Mouse (Mus musculus) naive thymus-derived CD4-positive, alpha-beta T cell, adult 2 months (primary cell): ENCODE data around the gene Gsdma.
A peak's percentile ranks its signal among the peaks of the same experiment; 100 is the strongest.

Source experiments
- DNase-seq: peaks from one replicate; pipeline ENCODE4 v3.0.0-alpha.2; 2011; ENCODE audit warnings: low read depth

The Gsdma gene

GRCm38 (mm10) chr11:98681186-98681585, 17.0 kb downstream of the Gsdma start:
- DNase-seq: no peak

- DNase-seq: peak; percentile 97
Measured at GRCm38 (mm10) chr11:98681786-98682745, 17.9 kb downstream of the Gsdma start, which contains the start of gene Psmd3. Gene Psmd3, plus strand, starts transcription at chr11:98682554.

GRCm38 (mm10) chr11:98682811-98683210, 18.7 kb downstream of the Gsdma start:
- DNase-seq: no peak

GRCm38 (mm10) chr11:98685642-98686041, 21.5 kb downstream of the Gsdma start:
- no peak for DNase-seq

- DNase-seq: no peak
Measured at GRCm38 (mm10) chr11:98686976-98687375, 22.8 kb downstream of the Gsdma start.

GRCm38 (mm10) chr11:98688009-98688408, 23.9 kb downstream of the Gsdma start:
- DNase-seq: no peak

GRCm38 (mm10) chr11:98693201-98693600, 29.1 kb downstream of the Gsdma start:
- no peak for DNase-seq

- DNase-seq: no peak
Measured at GRCm38 (mm10) chr11:98693746-98694145, 29.6 kb downstream of the Gsdma start.

GRCm38 (mm10) chr11:98694301-98694700, 30.1 kb downstream of the Gsdma start:
- DNase-seq: no peak

GRCm38 (mm10) chr11:98695408-98695807, 31.3 kb downstream of the Gsdma start:
- no peak for DNase-seq

- DNase-seq: no peak
Measured at GRCm38 (mm10) chr11:98696454-98697216, 32.5 kb downstream of the Gsdma start.

GRCm38 (mm10) chr11:98697225-98697624, 33.1 kb downstream of the Gsdma start:
- no peak for DNase-seq

GRCm38 (mm10) chr11:98698849-98699640, 34.9 kb downstream of the Gsdma start:
- DNase-seq: no peak

- peak; percentile 89 for DNase-seq
Measured at GRCm38 (mm10) chr11:98699911-98700310, 35.8 kb downstream of the Gsdma start.

GRCm38 (mm10) chr11:98701213-98701670, 37.1 kb downstream of the Gsdma start, which contains the start of gene Csf3:
Gene Csf3, plus strand, starts transcription at chr11:98701263.
- DNase-seq: no peak

- DNase-seq: no peak
Measured at GRCm38 (mm10) chr11:98702323-98702722, 38.2 kb downstream of the Gsdma start.

- no peak for DNase-seq
Measured at GRCm38 (mm10) chr11:98705021-98705420, 40.9 kb downstream of the Gsdma start.

- no peak for DNase-seq
Measured at GRCm38 (mm10) chr11:98707401-98708281, 43.5 kb downstream of the Gsdma start.

GRCm38 (mm10) chr11:98708282-98708956, 44.3 kb downstream of the Gsdma start:
- DNase-seq: no peak
